Mouse (Mus musculus): Measurements from ENCODE around the gene H2afz.

DNA sequence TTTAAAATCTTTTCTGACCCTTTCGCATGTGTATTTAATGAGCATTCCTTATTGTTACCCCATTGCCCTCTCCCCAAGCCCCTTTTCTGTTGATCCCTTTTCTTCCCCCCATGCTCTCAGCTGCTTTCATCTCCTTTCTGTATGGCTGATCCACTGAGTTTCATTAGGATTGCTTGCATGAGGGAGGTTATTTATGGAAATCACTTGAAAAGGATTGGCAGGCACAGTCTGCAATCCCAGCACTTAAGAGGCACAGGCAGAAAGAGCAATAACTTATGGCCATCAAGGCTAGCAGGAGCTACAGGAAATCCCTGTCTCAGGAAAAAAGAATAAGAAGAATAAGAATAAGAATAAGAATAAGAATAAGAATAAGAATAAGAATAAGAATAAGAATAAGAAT, 27.7 kb upstream of the H2afz start:
- TF ChIP-seq POLR2A (IDR thresholded peaks at IDR 0.05; ENCODE audit: insufficient read depth, low read depth, low read length) (no peak), CTCF (IDR thresholded peaks at IDR 0.05; ENCODE audit: insufficient read depth, low read depth, low read length) (no peak)
